Mouse (Mus musculus) ES-Bruce4 (cell line): ENCODE measurements at regions not wholly inside any gene's neighbourhood (a gene's known extent, or its start where the extent isn't known, plus 50 kb on each side); places are given as distances from the start of the nearest gene placed in this dataset.

Source experiments
- H3K27ac ChIP-seq: 2 replicates; pipeline ENCODE4 v1.5.1; 2012; ENCODE audit warnings: low read length, inconsistent platforms; ENCODE audit not compliant: insufficient read depth
- H3K27me3 ChIP-seq: 2 replicates; pipeline ENCODE4 v1.6.1; 2012; ENCODE audit warnings: mild to moderate bottlenecking, low read length, inconsistent platforms; ENCODE audit not compliant: control insufficient read depth, poor library complexity, insufficient read depth, severe bottlenecking
- H3K36me3 ChIP-seq: 2 replicates; pipeline ENCODE4 v1.6.1; 2012; ENCODE audit warnings: inconsistent platforms, mild to moderate bottlenecking, low read length, moderate library complexity; ENCODE audit not compliant: control insufficient read depth, poor library complexity, insufficient read depth, severe bottlenecking
- H3K4me1 ChIP-seq: one replicate; pipeline ENCODE4 v1.8.1; 2011; ENCODE audit warnings: low read length; ENCODE audit not compliant: control insufficient read depth, insufficient read depth
- H3K4me3 ChIP-seq: 2 replicates; pipeline ENCODE4 v1.5.1; 2011; ENCODE audit warnings: low read depth, mild to moderate bottlenecking, low read length
- H3K9ac ChIP-seq: 2 replicates; pipeline ENCODE4 v1.6.1; 2012; ENCODE audit warnings: low read depth, mild to moderate bottlenecking, inconsistent platforms; ENCODE audit not compliant: poor library complexity, severe bottlenecking
- H3K9me3 ChIP-seq: replicated peaks from 2 replicates; pipeline ENCODE4 v1.6.1; 2012; ENCODE audit warnings: mild to moderate bottlenecking, low read length, inconsistent platforms; ENCODE audit not compliant: control insufficient read depth, poor library complexity, insufficient read depth, severe bottlenecking
- CTCF ChIP-seq: IDR thresholded peaks from one replicate; pipeline ENCODE4 v1.8.1; 2011; ENCODE audit warnings: low read depth, low read length
- EP300 ChIP-seq: IDR thresholded peaks from 2 replicates; pipeline ENCODE4 v1.6.1; 2011; ENCODE audit warnings: low read depth, low read length; ENCODE audit not compliant: insufficient read depth
- POLR2A ChIP-seq: IDR thresholded peaks from one replicate; pipeline ENCODE4 v1.8.1; 2011; ENCODE audit warnings: low read length; ENCODE audit not compliant: insufficient read depth

- Histone ChIP-seq H3K27me3 (no peaks in the 10 kb centered on the region), H3K36me3 (no peaks in the 10 kb centered on the region), H3K4me1 (no peaks in the 10 kb centered on the region), H3K9ac (no peak overlapping the region), H3K4me3 (no peak overlapping the region), H3K9me3 (no peaks in the 10 kb centered on the region), H3K27ac (no peak overlapping the region)
- TF ChIP-seq EP300 (no peak), POLR2A (no peak), CTCF (no peak)
These were observed 78.1 kb upstream of the Tnr start for GRCm38 (mm10) chr1:159445465-159445864.

GRCm38 (mm10) chr1:159451462-159451861, 72.1 kb upstream of the Tnr start:
- H3K4me1 ChIP-seq, result no peaks in the 10 kb centered on the region
- TF ChIP-seq CTCF, result no peak
- no peak for TF ChIP-seq POLR2A
- TF ChIP-seq EP300, result no peak
- H3K27me3 ChIP-seq, result no peaks in the 10 kb centered on the region
- no peaks in the 10 kb centered on the region for H3K9me3 ChIP-seq
- no peak overlapping the region for H3K9ac ChIP-seq
- H3K27ac ChIP-seq, result no peak overlapping the region
- H3K36me3 ChIP-seq, result no peaks in the 10 kb centered on the region
- no peak overlapping the region for H3K4me3 ChIP-seq

- Histone ChIP-seq H3K27me3 (no peaks in the 10 kb centered on the region), H3K9ac (no peak overlapping the region), H3K4me1 (peaks cover 2% of the 10 kb centered on the region), H3K4me3 (no peak overlapping the region), H3K9me3 (no peaks in the 10 kb centered on the region), H3K36me3 (no peaks in the 10 kb centered on the region), H3K27ac (peak overlapping the region; percentile 79)
- TF ChIP-seq POLR2A (no peak), EP300 (peak; percentile 57; the same call in 1 of the 2 replicates)
These were observed 62.7 kb upstream of the Tnr start for GRCm38 (mm10) chr1:159460876-159461275.

DNA sequence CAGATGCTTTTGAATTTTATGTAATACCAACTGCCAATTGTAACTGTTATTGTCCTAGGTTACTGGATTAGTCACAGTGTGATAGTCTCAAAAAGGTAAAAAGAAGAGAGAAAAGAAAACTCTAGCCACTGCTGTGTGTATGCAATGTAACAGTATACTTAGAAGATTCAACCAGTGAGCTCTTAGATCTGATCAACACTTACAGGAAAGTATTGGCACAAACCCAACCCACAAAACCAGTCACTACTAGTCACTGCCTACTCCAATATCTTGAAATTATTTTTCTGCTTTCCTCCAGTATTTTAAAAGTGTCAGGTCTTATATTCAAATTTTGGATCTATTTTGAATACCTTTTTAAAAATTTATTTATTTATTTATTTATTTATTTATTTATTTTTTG, 52.6 kb upstream of the Tnr start:
- Histone ChIP-seq H3K9me3 (no peaks in the 10 kb centered on the region), H3K4me1 (no peaks in the 10 kb centered on the region)

More for the DNA sequence above, 52.6 kb upstream of the Tnr start:
- no peak overlapping the region for H3K4me3 ChIP-seq
- no peak for TF ChIP-seq CTCF
- TF ChIP-seq EP300, result no peak
- TF ChIP-seq POLR2A, result no peak
- H3K27me3 ChIP-seq, result no peaks in the 10 kb centered on the region
- H3K27ac ChIP-seq, result no peak overlapping the region
- no peaks in the 10 kb centered on the region for H3K36me3 ChIP-seq
- H3K9ac ChIP-seq, result no peak overlapping the region
